Mouse (Mus musculus) gastrocnemius, adult 2 months (tissue): Measurements from ENCODE around the gene Adipor2. TPM values are rescaled to one million over a fixed set of nuclear protein-coding genes. Genes with fewer than 3 reads are reported as not detected.

Experiments used
- DNase-seq: peaks from one replicate; pipeline ENCODE4 v3.0.0; 2022
- H3K27ac ChIP-seq: fragments of 200-600 bp; 2 replicates; pipeline ENCODE4 v1.8.1; 2022; ENCODE audit warnings: mild to moderate bottlenecking
- H3K4me3 ChIP-seq: fragments of 200-600 bp; 2 replicates; pipeline ENCODE4 v1.8.1; 2022; ENCODE audit warnings: mild to moderate bottlenecking, moderate library complexity
- CTCF ChIP-seq: fragments of 200-600 bp; IDR thresholded peaks from 2 replicates; pipeline ENCODE4 v1.8.1; 2022; ENCODE audit warnings: antibody characterized with exemption, mild to moderate bottlenecking, moderate library complexity
- intact Hi-C: fragments of 180-260 bp; cut with DNase I; formaldehyde crosslinking; loops from one replicate; pipeline ENCODE4 v1.15.1; 2025
- total RNA-seq, 2 experiments: library from RNA; stranded (reverse); gene quantifications; 2 replicates each; pipeline ENCODE4 v1.2.3; 2021

Gene Adipor2
- total RNA-seq, 2 experiments from 2014 or later, result 87.7 to 94.8 TPM

- no peak for TF ChIP-seq CTCF
- intact Hi-C loops, result no loop called here
- no peak for DNase-seq
- 0 out of 2 replicates have a peak overlapping the region, but pooled peaks have one; percentile 13 for H3K4me3 ChIP-seq
- H3K27ac ChIP-seq, result peak overlapping the region; percentile 80
Measured at GRCm38 (mm10) chr6:119417821-119418220, 317 bp upstream of the Adipor2 start.

GRCm38 (mm10) chr6:119416643-119417042 is 861 bp downstream of the Adipor2 start:
- DNase-seq, result no peak
- TF ChIP-seq CTCF, result no peak
- peak overlapping the region; percentile 77 for H3K4me3 ChIP-seq
- peak overlapping the region; percentile 80 for H3K27ac ChIP-seq
- intact Hi-C loops, result no loop called here

DNA sequence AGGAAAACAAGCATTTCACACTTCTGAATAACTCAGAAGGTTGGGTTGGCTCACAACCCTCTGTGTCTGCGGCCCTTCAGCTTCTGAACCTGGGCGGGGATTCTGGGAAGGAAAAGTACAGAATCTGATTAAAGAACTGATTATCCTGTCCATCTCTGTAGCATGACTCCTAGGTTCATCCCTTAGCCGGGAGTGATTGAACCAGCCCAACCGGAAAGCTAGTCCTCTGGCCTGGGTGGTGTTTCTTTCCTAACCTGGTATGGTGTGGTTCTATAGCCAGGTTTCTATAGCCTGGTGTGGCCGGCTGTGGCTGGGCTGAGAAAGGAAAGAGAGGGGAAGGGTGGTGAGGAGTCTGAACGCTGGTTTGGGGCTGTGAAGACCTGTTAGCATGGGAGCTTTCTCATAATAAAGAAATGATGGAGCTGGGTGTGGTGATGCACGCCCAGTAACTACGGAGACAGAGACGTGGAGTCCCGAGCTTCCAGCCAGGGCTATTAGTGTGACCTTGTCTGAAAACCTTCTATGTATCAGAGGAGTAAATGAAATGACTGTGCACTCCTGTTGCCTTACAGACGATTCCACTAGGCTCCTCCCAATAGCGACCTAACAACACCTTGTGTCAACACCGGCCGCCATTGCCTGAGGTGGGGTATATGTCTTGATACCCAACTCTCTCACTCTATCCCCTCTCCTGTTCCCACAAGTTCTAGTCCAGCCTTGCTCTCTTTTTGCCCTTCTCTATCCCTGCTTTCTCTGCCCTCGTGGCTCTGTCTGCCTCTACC is 3.1 kb downstream of the Adipor2 start:
- intact Hi-C loops, result no loop called here
- DNase-seq, result no peak
- peak overlapping the region; percentile 41 for H3K27ac ChIP-seq
- peak overlapping the region; percentile 77 for H3K4me3 ChIP-seq
- no peak for TF ChIP-seq CTCF

GRCm38 (mm10) chr6:119412588-119412987 is 4.9 kb downstream of the Adipor2 start:
- DNase-seq, result no peak
- intact Hi-C loops, result no loop called here
- H3K27ac ChIP-seq, result no peak overlapping the region
- no peak overlapping the region; the same call in 1 of the 2 replicates for H3K4me3 ChIP-seq
- no peak for TF ChIP-seq CTCF

DNA sequence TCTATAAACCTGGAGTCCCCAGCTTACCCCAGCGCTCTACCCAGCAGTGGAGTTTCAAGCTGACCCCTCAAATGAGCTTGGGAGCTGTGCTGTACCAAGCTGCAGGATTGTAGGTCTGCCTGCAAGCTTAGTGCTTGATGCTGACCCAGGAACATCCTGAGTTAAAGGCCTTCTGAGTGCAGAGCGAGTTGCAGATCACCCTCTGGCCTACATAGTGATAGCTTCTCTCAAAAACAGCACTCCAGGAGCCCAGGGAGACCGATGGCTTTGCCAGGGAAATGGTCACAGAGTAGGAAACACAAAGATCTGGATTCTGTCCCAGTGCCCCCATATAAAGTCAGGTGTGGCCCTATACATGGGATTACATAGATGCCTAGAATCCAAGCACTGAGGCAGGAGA is 6.0 kb downstream of the Adipor2 start:
- no peak for TF ChIP-seq CTCF
- H3K27ac ChIP-seq, result no peak overlapping the region

DNA sequence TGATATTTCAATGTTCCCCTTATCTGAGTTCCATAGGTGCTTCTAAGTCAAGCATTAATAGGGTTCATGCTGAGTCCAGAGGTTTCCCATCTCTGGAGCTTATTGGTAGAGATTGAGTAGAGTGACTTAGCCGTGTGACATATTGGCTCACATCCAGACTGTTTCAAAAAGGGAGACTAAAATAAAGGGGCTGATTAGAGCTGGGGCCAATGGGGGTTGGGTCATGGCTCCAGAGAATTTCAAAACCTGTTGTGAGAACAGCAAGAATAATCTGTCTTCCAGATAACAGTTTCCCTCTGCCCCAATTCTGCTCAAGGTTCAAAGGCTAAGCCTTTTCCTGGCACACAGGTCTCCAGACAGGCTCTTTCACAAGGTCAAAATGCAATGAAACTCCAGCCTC is 7.7 kb downstream of the Adipor2 start:
- H3K4me3 ChIP-seq, result no peak overlapping the region
- intact Hi-C loops, result no loop called here
- H3K27ac ChIP-seq, result no peak overlapping the region
- no peak for DNase-seq
- TF ChIP-seq CTCF, result no peak

More for the DNA sequence above, 6.0 kb downstream of the Adipor2 start:
- no peak overlapping the region for H3K4me3 ChIP-seq
- intact Hi-C loops, result no loop called here
- DNase-seq, result no peak

GRCm38 (mm10) chr6:119408582-119408981 is 8.9 kb downstream of the Adipor2 start:
- Histone ChIP-seq H3K27ac (no peak overlapping the region), H3K4me3 (no peak overlapping the region)
- intact Hi-C loops, result no loop called here
- no peak for TF ChIP-seq CTCF
- no peak for DNase-seq

DNA sequence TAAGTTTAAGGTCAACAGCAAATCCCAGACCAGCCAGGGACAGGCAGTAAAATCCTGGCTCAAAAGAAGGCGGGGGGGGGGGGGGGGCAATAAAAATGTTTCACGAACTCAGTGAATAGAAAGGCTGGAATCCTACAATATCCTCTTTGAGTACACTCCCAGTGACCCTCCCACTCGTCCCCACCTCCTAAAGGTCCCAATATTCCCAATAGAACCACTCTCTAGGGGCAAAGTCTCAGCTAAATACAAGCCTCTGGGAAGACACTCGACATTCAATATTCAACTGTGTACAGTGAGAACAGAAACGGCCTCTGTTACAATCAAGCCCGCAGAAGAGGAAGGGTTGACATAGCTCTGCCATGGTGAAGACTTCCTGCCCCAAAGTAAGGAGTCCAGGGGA is 9.7 kb downstream of the Adipor2 start:
- intact Hi-C loops, result no loop called here

DNA sequence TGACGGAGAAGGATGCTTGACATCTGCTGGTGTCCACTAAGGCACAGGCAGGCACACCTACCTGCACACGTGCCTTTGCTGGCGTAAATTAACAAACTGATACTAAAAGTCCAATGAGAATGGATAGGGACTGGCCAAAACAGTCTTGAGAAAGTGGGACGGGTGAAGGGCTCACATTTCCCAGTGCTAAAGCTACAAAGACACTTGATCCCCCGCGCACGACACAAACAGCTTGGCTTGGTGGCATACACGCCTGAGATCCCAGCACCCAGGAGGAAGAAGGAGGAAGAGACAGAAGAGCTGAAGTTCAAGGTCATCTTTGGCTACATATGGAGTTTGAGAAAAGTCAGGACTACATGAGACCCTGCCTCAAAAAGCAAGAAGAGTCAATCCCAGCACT is 11.0 kb downstream of the Adipor2 start:
- Histone ChIP-seq H3K4me3 (no peak overlapping the region), H3K27ac (peak overlapping the region; percentile 70)
- no peak for TF ChIP-seq CTCF
- no peak for DNase-seq
- intact Hi-C loops, result no loop called here

More for the DNA sequence above, 9.7 kb downstream of the Adipor2 start:
- Histone ChIP-seq H3K4me3 (no peak overlapping the region), H3K27ac (peak overlapping the region; percentile 20; the same call in 1 of the 2 replicates)
- no peak for TF ChIP-seq CTCF
- DNase-seq, result no peak

DNA sequence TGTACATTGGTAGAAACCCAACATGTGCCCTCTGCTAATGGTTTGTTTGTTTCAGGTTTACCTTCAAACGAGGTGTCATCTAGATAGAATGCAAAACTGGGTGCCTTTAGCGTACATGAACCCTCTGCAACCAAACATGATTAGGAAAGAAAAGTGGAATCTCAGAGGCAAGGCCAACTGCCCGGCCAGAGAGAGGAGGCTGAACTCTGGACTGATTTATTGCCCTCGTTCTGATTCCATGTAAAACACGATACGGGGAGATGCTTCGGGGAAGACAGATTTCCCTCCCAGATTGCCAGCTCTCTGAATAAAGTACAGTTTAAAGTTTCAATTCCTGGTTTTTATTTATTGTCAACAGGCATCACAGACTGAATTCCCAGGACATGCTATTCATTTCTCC is 12.2 kb downstream of the Adipor2 start:
- intact Hi-C loops, result no loop called here
- no peak for DNase-seq
- no peak overlapping the region for H3K4me3 ChIP-seq
- peak overlapping the region; percentile 70; the same call in 1 of the 2 replicates for H3K27ac ChIP-seq
- TF ChIP-seq CTCF, result no peak

DNA sequence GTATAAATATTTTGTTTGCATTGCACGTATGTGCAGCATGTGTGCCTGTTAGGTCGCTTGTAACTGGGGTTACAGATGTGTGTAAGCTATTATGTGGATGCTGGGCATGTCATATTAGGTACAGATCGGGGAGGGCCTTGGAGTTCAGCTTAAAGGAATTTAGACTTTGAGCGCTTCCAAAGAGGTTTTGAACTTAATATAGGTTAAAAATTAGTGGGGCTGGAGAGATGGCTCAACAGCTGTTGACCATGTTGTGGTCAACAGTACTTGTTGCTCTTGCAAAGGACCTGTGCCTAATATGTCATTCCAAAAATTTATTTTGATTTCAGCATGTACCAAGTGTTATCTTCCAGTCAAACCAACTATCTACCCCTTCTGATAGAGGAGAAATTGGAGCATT is 12.7 kb downstream of the Adipor2 start:
- no peak overlapping the region for H3K4me3 ChIP-seq
- DNase-seq, result no peak
- intact Hi-C loops, result no loop called here
- TF ChIP-seq CTCF, result no peak
- no peak overlapping the region; the same call in 1 of the 2 replicates for H3K27ac ChIP-seq

GRCm38 (mm10) chr6:119402976-119403375 is 14.5 kb downstream of the Adipor2 start:
- no peak overlapping the region for H3K4me3 ChIP-seq
- intact Hi-C loops, result no loop called here
- TF ChIP-seq CTCF, result no peak
- no peak for DNase-seq
- no peak overlapping the region for H3K27ac ChIP-seq

GRCm38 (mm10) chr6:119401545-119402304 is 15.8 kb downstream of the Adipor2 start:
- Histone ChIP-seq H3K27ac (peak overlapping the region; percentile 46), H3K4me3 (no peak overlapping the region)
- no peak for TF ChIP-seq CTCF
- no peak for DNase-seq
- intact Hi-C loops, result no loop called here

DNA sequence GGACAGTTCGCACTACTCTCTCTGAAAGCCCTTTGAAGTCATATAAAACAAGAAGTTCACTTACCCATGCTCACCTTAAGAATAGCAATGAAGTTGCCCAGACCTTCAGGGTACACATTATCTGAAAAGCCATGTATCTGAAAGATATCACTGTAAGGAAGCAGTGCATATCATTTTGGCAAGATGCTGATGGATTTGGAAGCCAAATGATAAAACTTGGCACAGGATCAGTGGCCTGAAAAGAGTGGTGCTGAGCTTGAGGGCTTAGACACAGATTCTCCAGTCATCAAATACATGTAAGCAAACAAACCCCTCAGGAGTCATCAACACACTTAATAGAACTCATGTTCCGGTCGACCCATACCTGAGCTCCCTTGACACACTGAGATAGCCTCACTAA is 16.9 kb downstream of the Adipor2 start:
- Histone ChIP-seq H3K27ac (no peak overlapping the region), H3K4me3 (no peak overlapping the region)
- no peak for TF ChIP-seq CTCF
- intact Hi-C loops, result no loop called here
- DNase-seq, result no peak
